Mouse (Mus musculus) activated CD4-positive, CD25-positive, alpha-beta regulatory T cell, adult 9 weeks (primary cell): ENCODE measurements around the gene Bcl2a1a. TPM values are rescaled to one million over a fixed set of nuclear protein-coding genes. Genes with fewer than 3 reads are reported as not detected.

ENCODE experiments used
- polyA plus RNA-seq: library from polyadenylated mRNA; unstranded; fragments of 100-300 nt; shearing (Covaris generic); gene quantifications from one replicate; pipeline ENCODE4 v1.2.1, GENCODE M21; 2017

Gene Bcl2a1a
- polyA plus RNA-seq, result 1.2 TPM

DNA sequence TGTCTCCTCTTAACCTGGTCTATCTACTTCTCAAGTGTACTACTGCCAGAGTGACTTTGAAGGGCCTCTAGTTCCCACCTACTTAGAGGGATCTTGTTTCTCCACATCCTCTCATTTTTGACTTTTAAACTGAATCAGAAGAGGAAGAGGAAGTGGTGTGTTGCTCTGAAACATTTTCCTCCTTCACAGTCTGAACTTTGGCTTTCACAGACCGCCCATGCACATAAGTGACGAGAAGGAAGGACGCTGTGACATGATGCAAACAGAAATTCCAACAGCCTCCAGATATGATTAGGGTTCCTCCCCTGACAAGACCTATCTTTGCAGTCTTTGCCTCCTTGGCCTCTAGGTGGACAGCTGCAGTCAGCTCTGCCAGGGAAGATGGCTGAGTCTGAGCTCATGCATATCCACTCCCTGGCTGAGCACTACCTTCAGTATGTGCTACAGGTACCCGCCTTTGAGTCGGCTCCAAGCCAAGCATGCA lies at the start of gene Bcl2a1a:
Gene Bcl2a1a, plus strand, starts transcription at position 231 of the 484 bp plus-strand sequence.

Other genes starting within 250 kb of the Bcl2a1a start
- gene Mthfsl, start 236.6 kb upstream of the Bcl2a1a start, polyA plus RNA-seq, result 100 TPM
- 74.2 TPM for gene Bcl2a1d, start 225.0 kb upstream of the Bcl2a1a start, polyA plus RNA-seq
- gene Trim43c, start 117.7 kb upstream of the Bcl2a1a start, polyA plus RNA-seq, result not detected
- gene Trim43b, start 135.9 kb downstream of the Bcl2a1a start, polyA plus RNA-seq, result not detected
- 260 TPM for gene Bcl2a1b, start 242.3 kb downstream of the Bcl2a1a start, polyA plus RNA-seq
- gene Gm29094, start 242.5 kb downstream of the Bcl2a1a start, polyA plus RNA-seq, result 44.0 TPM